Mouse (Mus musculus) forebrain, embryonic 16.5 days (tissue): ENCODE measurements around the gene Erp29. TPM values are rescaled to one million over a fixed set of nuclear protein-coding genes. Genes with fewer than 3 reads are reported as not detected.

Experiments used
- ATAC-seq: fragments of 200-750 bp; cut with Nextera tagmentation; 2 replicates; pipeline ENCODE4 v1.8.0; 2017; ENCODE audit warnings: mild to moderate bottlenecking, moderate library complexity
- H3K27ac ChIP-seq: fragments of 300-500 bp; sonication (generic); 2 replicates; pipeline ENCODE4 v1.5.1; 2014; ENCODE audit warnings: low read length, control low read depth
- H3K27me3 ChIP-seq: fragments of 300-500 bp; sonication (generic); replicated peaks from 2 replicates; pipeline ENCODE4 v1.6.1; 2014; ENCODE audit warnings: low read length; ENCODE audit not compliant: control insufficient read depth, insufficient read depth
- H3K36me3 ChIP-seq: fragments of 300-500 bp; sonication (generic); 2 replicates; pipeline ENCODE4 v1.6.1; 2014; ENCODE audit not compliant: control insufficient read depth, insufficient read depth
- H3K4me1 ChIP-seq: fragments of 300-500 bp; sonication (generic); replicated peaks from 2 replicates; pipeline ENCODE4 v1.6.1; 2014; ENCODE audit warnings: low read length; ENCODE audit not compliant: control insufficient read depth, insufficient read depth
- H3K4me2 ChIP-seq: fragments of 300-500 bp; sonication (generic); 2 replicates; pipeline ENCODE4 v1.6.1; 2014; ENCODE audit warnings: mild to moderate bottlenecking, low read length, control low read depth
- H3K4me3 ChIP-seq: fragments of 300-500 bp; sonication (generic); replicated peaks from 2 replicates; pipeline ENCODE4 v1.5.1; 2014; ENCODE audit warnings: mild to moderate bottlenecking, low read length, control low read depth
- H3K9ac ChIP-seq: fragments of 300-500 bp; sonication (generic); replicated peaks from 2 replicates; pipeline ENCODE4 v1.6.1; 2014; ENCODE audit warnings: low read depth, low read length, control low read depth
- H3K9me3 ChIP-seq: fragments of 300-500 bp; sonication (generic); 2 replicates; pipeline ENCODE4 v1.6.1; 2016; ENCODE audit warnings: low read length; ENCODE audit not compliant: control insufficient read depth
- WGBS: fragments of 180-500 bp; shearing (Covaris S2); extraction: QIAGEN DNeasy Blood & Tissue Kit; methylation state at CpG from one replicate; pipeline ENCODE4 v1.1.7; 2014; 5-methylcytosine and 5-hydroxymethylcytosine counted together
- polyA plus RNA-seq: library from polyadenylated mRNA; unstranded; fragments of >200 nt; fragmentation: Nextera tagmentation; extraction: Ambion mirVana; gene quantifications from 2 replicates; pipeline ENCODE4 v1.2.1, GENCODE M21; 2015

Gene Erp29
- polyA plus RNA-seq, 1 experiment from 2014 or later: 159 TPM

GRCm38 (mm10) chr5:121423297-121423696 lies 29.0 kb downstream of the Erp29 start:
- Histone ChIP-seq H3K27me3 (no peaks in the 10 kb centered on the region), H3K4me3 (no peak overlapping the region), H3K9me3 (no peaks in the 10 kb centered on the region), H3K27ac (no peak overlapping the region), H3K9ac (no peak overlapping the region), H3K4me2 (no peak overlapping the region), H3K36me3 (peaks cover 50% of the 10 kb centered on the region), H3K4me1 (no peaks in the 10 kb centered on the region)
- 87% methylated on average over 10 of the region's 10 CpGs for WGBS
- no peak for ATAC-seq

GRCm38 (mm10) chr5:121422787-121423186 lies 29.5 kb downstream of the Erp29 start:
- Histone ChIP-seq H3K9ac (no peak overlapping the region), H3K4me1 (no peaks in the 10 kb centered on the region), H3K27ac (no peak overlapping the region), H3K9me3 (no peaks in the 10 kb centered on the region), H3K27me3 (no peaks in the 10 kb centered on the region), H3K36me3 (peaks cover 50% of the 10 kb centered on the region), H3K4me2 (no peak overlapping the region), H3K4me3 (no peak overlapping the region)
- no peak for ATAC-seq
- 92% methylated on average over 6 of the region's 6 CpGs for WGBS

- Histone ChIP-seq H3K36me3 (peaks cover 49% of the 10 kb centered on the region), H3K4me1 (no peaks in the 10 kb centered on the region), H3K9ac (no peak overlapping the region), H3K27ac (no peak overlapping the region), H3K9me3 (no peaks in the 10 kb centered on the region), H3K4me3 (no peak overlapping the region), H3K4me2 (no peak overlapping the region), H3K27me3 (no peaks in the 10 kb centered on the region)
- ATAC-seq: no peak
- WGBS: 94% methylated on average over 9 of the region's 9 CpGs
These were observed 31.6 kb downstream of the Erp29 start for GRCm38 (mm10) chr5:121420721-121421120.

DNA sequence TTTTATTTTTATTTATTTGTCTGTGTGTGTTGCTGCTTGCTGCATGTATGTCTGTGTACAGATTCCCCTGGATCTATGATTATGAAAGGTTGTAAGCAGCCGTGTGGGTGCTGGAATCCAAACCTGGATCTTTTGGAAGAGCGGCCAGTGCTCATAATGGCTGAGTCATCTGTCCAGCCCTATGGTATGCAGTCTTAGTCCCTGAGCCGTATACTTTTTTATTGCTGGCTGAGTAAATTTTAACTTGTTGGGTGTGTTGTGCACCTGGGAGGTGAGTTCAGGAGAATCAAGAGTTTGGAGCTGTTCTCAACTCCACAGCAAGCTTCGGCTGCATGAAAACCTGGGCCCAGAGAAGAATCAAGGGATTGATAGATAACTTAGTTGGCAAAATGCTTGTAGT lies 41.3 kb downstream of the Erp29 start:
- no peak for ATAC-seq
- H3K4me2 ChIP-seq: no peak overlapping the region

GRCm38 (mm10) chr5:121407856-121408255 lies 44.5 kb downstream of the Erp29 start:
- Histone ChIP-seq H3K9ac (no peak overlapping the region), H3K4me1 (no peaks in the 10 kb centered on the region), H3K27me3 (no peaks in the 10 kb centered on the region), H3K36me3 (peaks cover 12% of the 10 kb centered on the region; the same call in 1 of the 2 replicates), H3K4me2 (no peak overlapping the region), H3K9me3 (no peaks in the 10 kb centered on the region), H3K4me3 (no peak overlapping the region), H3K27ac (no peak overlapping the region)
- WGBS: 91% methylated on average over 8 of the region's 8 CpGs
- no peak for ATAC-seq

More for the DNA sequence above, 41.3 kb downstream of the Erp29 start:
- H3K4me1 ChIP-seq: no peaks in the 10 kb centered on the region
- H3K4me3 ChIP-seq: no peak overlapping the region
- WGBS: 90% methylated on average over 4 of the region's 4 CpGs
- H3K36me3 ChIP-seq: peaks cover 23% of the 10 kb centered on the region
- no peak overlapping the region for H3K27ac ChIP-seq
- H3K9me3 ChIP-seq: no peaks in the 10 kb centered on the region
- H3K9ac ChIP-seq: no peak overlapping the region
- no peaks in the 10 kb centered on the region for H3K27me3 ChIP-seq

DNA sequence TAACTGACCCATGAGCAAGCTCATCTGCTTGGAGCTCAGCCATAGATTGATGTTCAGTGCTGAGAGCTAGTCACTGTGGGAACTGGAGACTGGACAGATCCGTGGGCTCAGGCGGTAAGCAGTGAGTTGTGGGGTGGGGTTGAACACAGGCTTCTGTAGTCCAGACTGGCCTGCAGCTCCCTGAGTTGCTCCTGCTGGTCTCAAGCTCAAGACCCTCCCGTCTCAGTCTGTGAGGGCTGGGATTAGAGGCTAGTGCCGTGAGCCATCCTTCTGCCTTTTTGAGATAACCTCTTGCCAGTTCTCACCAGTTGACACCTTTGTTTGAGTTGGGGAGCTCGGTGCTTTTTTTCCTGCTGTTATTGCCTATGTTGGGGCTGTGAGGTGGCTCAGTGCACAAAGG lies 51.5 kb downstream of the Erp29 start:
- Histone ChIP-seq H3K4me3 (no peak overlapping the region), H3K9ac (no peak overlapping the region), H3K36me3 (0 out of 2 replicates have a peak, but pooled peaks cover 3% of the 10 kb centered on the region), H3K27ac (no peak overlapping the region), H3K4me1 (peaks cover 17% of the 10 kb centered on the region), H3K27me3 (no peaks in the 10 kb centered on the region), H3K9me3 (no peaks in the 10 kb centered on the region), H3K4me2 (no peak overlapping the region)
- no peak for ATAC-seq
- WGBS: 89% methylated on average over 5 of the region's 5 CpGs

GRCm38 (mm10) chr5:121400064-121400463 lies 52.2 kb downstream of the Erp29 start:
- no peak for ATAC-seq
- Histone ChIP-seq H3K27me3 (no peaks in the 10 kb centered on the region), H3K9ac (no peak overlapping the region), H3K4me1 (peaks cover 17% of the 10 kb centered on the region), H3K27ac (no peak overlapping the region), H3K4me3 (no peak overlapping the region), H3K4me2 (no peak overlapping the region), H3K9me3 (no peaks in the 10 kb centered on the region), H3K36me3 (no peaks in the 10 kb centered on the region)
- 78% methylated on average over 5 of the region's 5 CpGs for WGBS

DNA sequence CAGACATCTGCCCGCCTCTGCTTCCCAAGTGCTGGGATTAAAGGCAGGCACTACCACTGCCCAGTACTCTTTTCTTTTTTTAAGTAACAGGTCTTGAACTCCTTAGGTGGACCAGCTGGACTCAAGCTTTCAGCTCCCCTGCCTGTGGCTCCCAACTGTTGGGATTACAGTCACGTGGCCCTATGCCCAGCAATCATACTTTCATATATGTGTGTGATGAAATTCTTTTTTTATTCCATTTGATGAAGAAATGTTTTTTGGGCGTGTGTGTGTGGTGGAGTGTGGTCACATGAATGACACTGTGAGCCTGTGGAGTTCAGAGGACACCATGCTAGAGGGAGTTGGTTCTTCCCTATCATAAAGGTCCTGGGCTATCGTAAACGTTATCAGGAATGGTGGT lies 52.8 kb downstream of the Erp29 start:
- no peak for ATAC-seq
- 89% methylated on average over 5 of the region's 5 CpGs for WGBS
- no peaks in the 10 kb centered on the region for H3K9me3 ChIP-seq
- H3K27me3 ChIP-seq: no peaks in the 10 kb centered on the region
- no peak overlapping the region for H3K27ac ChIP-seq
- peaks cover 17% of the 10 kb centered on the region for H3K4me1 ChIP-seq
- no peak overlapping the region for H3K4me3 ChIP-seq
- H3K36me3 ChIP-seq: no peaks in the 10 kb centered on the region
- no peak overlapping the region for H3K9ac ChIP-seq
- no peak overlapping the region; the same call in 1 of the 2 replicates for H3K4me2 ChIP-seq

- no peak for ATAC-seq
- H3K9ac ChIP-seq: peak overlapping the region; percentile 81
- no peaks in the 10 kb centered on the region for H3K36me3 ChIP-seq
- peak overlapping the region; percentile 64 for H3K4me2 ChIP-seq
- H3K27ac ChIP-seq: no peak overlapping the region
- H3K4me3 ChIP-seq: peak overlapping the region; percentile 85
- H3K27me3 ChIP-seq: no peaks in the 10 kb centered on the region
- no peaks in the 10 kb centered on the region for H3K9me3 ChIP-seq
- peaks cover 17% of the 10 kb centered on the region for H3K4me1 ChIP-seq
- WGBS: 53% methylated on average over 9 of the region's 9 CpGs
These were observed 53.3 kb downstream of the Erp29 start for GRCm38 (mm10) chr5:121398965-121399462.
